Mouse (Mus musculus) kidney, postnatal 14 days (tissue): Measurements from ENCODE around the gene Poc1b.
A peak's percentile ranks its signal among the peaks of the same experiment; 100 is the strongest.

ENCODE experiments used
- DNase-seq: peaks from one replicate; pipeline ENCODE4 v3.0.0; 2022; ENCODE audit warnings: mixed read lengths

Poc1b gene

GRCm38 (mm10) chr10:99106703-99107631, at the start of gene Poc1b:
TSS of gene Poc1b (plus strand) at chr10:99107036.
- peak; percentile 93 for DNase-seq

DNA sequence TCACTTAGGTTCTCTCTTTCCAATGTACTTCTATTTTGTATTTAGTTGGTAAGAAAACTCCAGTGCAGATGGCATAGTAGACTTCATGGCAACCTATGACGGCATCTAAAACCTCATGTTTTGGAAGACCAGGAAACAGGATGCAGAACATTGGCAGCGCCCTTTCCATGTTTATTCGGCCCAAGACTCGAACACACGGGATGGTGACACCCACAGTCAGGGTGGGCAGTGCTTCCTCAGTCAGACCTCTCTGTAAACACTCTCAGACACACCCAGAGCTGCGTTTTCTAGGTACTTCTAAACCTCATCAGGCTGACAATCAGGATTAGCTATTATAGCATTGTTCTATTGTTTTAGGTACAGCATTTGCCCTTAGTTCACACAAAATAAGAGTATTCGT, 46.2 kb upstream of the Poc1b start:
- DNase-seq, result no peak

DNA sequence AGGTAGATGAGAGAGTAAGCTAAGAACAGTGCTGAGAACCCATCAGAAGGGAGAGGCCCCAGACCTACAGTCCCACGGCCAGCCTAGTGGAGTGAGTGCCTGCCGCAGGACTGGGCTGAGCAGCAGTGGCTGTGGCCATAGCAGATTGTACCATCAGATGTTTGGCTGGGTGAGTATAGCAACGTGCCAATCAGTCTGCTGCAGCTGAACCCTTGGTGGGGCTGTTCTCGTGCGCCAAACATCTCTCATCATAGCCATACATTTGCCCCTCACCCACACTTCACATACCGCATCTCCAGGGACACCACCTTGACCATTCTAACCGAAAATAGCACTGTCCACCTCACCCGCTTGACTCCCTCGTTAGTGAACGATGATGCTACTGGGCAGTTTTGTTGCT, 45.4 kb upstream of the Poc1b start:
- DNase-seq, result no peak

DNA sequence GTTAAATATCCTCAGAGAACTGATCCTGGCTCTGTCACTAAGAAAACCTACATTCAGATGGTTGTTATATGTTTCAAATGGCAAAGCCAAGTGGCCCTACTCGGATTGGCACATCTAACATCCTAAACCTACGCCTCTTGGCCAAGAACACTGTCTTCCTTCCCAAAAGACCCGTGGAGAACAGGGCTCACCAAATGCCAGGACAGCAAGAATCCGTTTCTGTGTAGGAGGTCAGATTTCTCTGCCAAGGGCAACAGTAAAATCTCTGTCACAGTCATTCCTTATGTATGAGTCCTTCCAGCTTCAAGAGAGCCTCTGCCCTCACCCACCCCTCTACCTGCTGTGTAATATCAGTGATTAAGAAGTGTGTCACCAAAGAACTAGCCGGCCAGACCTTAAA, 44.3 kb upstream of the Poc1b start:
- no peak for DNase-seq

DNA sequence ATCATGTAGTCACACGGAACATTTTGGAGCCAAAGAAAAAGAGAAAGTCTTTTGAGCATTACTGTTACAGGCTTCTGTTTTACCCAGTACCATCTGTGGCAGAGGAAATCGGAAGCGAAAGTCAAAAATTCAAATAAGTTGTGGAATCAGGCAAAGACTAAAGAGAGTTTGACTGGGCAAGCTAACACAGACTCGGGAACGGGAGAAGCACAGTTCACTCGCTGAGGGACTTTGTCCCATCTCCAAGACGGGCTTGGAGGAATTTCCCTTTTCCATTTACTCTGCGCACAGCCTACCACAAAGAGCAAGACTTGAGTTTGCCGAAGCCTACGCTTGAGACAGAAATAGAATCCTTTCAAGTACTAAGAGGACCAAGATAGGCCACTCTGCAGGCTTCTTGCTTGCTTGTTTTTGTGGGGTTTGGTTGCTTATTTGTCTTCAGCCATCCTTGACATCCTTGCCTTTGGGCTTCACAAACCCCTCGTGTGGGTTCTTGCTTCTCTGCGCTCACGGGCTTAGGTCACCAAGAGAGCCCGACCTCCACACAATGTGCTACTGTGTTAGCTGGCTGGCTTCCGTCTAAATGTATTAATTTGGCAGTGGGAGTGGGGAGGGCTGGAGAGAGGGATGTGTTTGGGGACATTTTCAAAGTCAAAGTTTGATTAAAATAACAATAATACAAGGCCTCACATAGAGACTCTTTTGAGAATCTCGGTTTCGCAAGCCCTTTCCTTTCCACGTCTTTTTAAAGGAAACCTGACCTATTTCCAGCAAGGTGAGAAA, 30.5 kb upstream of the Poc1b start:
- DNase-seq, result no peak

DNA sequence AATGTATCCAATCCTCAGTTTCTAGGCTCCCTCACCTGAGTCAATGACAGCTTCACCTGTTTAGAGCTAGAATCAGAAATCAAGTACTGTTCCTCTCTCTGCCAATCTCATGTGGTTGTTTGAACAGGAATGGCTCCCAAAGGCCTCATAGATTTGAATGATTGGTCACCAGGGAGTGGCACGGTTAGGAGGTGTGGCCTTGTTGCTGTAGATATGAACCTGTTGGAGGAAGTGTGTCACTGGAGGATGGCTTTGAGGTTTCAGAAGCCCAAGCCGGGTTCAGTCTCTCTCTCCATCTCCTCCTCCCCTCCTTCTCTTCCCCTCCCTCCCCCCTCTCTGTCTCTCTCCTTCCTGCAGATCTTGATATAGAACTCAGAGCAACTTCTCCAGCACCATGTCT, 28.2 kb upstream of the Poc1b start:
- DNase-seq, result no peak

DNA sequence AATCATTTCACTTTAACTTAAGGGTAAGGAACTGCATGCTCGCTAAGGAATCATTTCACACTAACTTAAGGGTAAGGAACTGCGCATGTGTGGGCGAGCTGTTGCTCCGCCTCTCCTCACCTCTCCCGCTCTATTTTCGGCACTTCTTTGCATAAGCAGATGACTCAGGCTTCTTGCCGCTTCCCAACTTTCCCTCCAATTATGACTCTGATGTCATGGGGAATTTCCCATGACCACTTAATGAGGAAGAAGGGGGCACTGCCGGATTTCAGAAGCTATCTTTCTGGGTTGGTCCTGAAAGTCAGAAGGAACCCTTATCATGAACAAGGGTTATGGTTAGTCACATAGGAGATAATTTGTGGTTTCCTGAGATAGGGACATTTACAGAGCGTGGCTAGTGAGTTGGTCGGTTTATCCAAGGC, 25.3 kb upstream of the Poc1b start:
- DNase-seq, result no peak

- DNase-seq, result peak; percentile 50
Observed at GRCm38 (mm10) chr10:99083431-99084003, 23.3 kb upstream of the Poc1b start.

DNA sequence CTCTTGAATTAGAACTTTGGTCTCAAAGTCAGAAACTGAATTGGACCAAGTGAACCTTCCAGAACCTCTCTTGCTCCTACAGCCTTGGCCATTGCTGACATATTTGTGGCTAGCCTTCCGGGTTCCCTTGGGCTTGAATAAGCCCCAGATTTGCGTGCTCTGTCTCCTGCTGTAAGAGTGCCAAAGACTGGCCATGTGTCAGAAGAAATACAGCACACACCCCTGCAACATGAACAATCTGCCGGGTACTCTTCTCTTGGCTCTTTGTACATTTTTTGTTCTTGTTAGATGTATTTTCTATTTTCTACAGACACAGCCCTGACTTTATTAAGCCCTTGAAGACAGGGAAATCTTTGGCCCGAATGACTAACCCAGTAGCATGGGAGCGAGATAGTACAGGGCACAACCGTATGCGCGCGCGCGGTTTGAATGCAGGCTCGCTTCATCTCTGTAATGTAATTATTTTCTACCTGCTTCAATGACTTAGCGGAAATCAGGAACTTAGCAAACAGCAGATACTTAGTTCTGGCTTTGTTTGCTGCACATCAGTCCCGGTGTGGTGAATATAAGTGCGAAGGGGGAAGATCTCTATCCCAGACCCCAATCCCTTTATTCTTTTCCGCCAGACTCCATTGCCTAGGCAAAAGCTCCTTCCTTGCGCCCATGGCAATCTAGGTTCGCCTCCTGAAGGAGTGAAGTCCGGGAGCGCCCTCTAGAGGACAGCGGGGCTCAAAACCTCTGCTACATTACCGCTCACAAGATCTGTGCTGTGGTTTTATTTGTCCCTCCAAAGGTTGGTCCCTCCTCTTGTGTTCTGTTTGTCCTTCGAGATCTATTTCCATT, 22.2 kb upstream of the Poc1b start:
- peak; percentile 88 for DNase-seq

- DNase-seq, result no peak
Observed at GRCm38 (mm10) chr10:99085240-99085587, 21.6 kb upstream of the Poc1b start.

DNA sequence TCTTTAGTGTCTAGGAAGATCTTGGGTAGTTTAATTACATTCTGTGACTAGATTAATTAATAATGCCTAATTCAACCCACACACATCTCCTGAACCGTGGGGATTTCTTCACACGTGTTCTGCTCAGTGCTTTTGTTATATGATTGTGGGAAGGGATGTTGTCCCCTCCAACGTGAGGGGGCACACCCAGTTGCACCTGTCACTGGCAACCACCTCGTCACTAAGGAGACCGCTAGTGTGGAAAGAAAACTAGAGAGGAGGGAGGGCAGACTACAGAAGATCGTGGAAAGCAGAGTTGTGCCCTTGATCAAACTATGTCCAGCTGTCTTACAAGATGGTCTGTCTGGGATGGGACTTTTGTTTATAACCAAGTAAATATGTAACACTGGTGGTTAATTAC, 20.8 kb upstream of the Poc1b start:
- no peak for DNase-seq

DNA sequence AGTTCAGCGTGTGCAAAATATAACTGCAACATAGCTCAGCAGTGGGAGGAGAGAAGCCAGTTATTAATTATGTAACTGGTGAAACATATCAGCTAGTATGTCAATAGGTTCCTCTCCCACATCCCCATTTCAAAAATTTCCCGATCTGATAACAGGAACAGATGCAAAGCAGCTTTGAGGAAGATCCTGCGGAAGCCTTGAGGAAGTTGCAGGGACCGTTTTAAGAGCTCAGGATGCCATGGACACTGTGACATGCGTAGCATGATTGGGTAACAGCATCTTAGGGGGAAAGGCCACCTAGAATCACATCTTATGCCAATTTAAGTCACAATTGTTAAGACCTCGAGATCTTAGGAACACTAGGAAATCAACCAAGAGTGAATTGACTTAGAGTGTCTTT, 16.9 kb upstream of the Poc1b start:
- no peak for DNase-seq

GRCm38 (mm10) chr10:99093364-99093763, 13.5 kb upstream of the Poc1b start:
- DNase-seq, result no peak

DNA sequence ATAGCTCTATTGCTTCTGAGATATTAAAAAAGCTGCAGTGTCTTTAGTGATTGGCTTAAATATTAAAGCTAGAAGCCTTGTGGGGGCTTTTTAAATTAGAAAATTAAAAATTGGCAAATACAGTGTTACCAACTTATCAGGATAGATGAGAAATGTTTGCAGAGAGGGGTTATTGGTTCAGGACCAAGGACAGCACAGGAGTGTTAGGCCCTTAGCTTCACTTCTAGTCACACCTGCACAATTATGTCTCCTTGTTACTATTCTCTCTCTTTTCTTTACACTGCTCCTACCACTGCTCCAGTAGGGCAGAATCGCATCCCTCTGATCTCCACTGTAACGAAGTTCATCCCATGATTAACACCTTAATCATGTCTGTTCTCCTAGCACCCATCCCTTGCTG, 11.7 kb upstream of the Poc1b start:
- no peak for DNase-seq

DNA sequence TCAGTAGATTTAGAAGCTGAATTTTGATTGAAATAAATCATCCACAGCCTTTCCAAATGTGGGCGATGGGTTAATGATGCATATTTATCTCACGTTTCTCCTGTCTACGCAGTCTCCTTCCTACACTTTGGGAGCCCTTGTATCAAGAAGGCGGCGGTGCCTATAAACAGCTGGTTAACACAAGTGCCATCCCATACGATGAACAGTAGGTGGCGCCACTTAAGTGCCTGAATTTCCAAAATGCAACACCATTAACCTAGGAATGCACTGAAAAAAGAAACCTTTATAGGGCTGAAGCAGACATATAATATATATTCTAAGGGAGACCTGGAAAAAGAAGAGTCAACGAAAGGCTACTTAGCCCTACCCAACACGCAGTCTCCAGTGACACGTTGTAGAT, 9.5 kb upstream of the Poc1b start:
- peak; percentile 46 for DNase-seq

GRCm38 (mm10) chr10:99105522-99105921, 1.3 kb upstream of the Poc1b start:
- DNase-seq, result no peak

GRCm38 (mm10) chr10:99106311-99106702, 529 bp upstream of the Poc1b start:
- DNase-seq, result no peak

- peak; percentile 86 for DNase-seq
Observed at GRCm38 (mm10) chr10:99107964-99108363, 1.1 kb downstream of the Poc1b start, which contains the start of gene Galnt4. TSS of gene Galnt4 (plus strand) at chr10:99108159.

- no peak for DNase-seq
Observed at GRCm38 (mm10) chr10:99108431-99108982, 1.7 kb downstream of the Poc1b start.

DNA sequence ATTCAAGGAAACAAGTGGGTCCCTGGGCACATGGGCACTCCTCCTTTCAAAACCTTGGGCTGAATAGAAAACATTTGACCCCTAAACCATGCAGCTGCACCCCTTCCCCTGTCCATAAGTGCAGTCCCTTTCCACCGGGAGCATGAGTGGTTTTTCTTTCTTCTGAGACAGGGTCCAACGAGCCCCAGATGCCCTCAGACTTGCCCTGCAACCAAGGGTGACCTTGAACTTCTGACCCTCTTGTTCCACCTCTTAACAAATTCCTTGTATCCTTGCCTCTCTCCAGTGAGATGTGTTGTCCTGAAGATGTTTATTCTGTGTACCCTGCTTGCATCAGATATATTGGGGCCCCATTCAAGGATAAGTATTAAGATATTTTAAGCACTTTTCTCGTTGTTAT, 6.7 kb downstream of the Poc1b start:
- no peak for DNase-seq

GRCm38 (mm10) chr10:99114295-99114694, 7.5 kb downstream of the Poc1b start:
- DNase-seq, result no peak

- no peak for DNase-seq
Observed at GRCm38 (mm10) chr10:99115471-99116236, 8.8 kb downstream of the Poc1b start.
